Mouse (Mus musculus) embryo, embryonic 11.5 days (tissue): ENCODE measurements around the gene Gli1.

ENCODE experiments used
- DNase-seq: peaks from one replicate; pipeline ENCODE4 v3.0.0-alpha.2; 2012; ENCODE audit warnings: low read depth, low spot score

Gene Gli1

GRCm38 (mm10) chr10:127291881-127292638 is 49.7 kb downstream of the Gli1 start:
- no peak for DNase-seq

- peak; percentile 45 for DNase-seq
Measured at GRCm38 (mm10) chr10:127290930-127291880, 50.6 kb downstream of the Gli1 start.

- peak; percentile 100 for DNase-seq
Measured at GRCm38 (mm10) chr10:127290307-127290929, 51.4 kb downstream of the Gli1 start.

GRCm38 (mm10) chr10:127289573-127290191 is 52.1 kb downstream of the Gli1 start:
- no peak for DNase-seq

- DNase-seq = peak; percentile 74
Measured at GRCm38 (mm10) chr10:127288800-127289572, 52.8 kb downstream of the Gli1 start, which contains the start of gene Mbd6. Gene Mbd6, minus strand, starts transcription at chr10:127289018.

GRCm38 (mm10) chr10:127288328-127288799 is 53.4 kb downstream of the Gli1 start:
- peak; percentile 46 for DNase-seq

GRCm38 (mm10) chr10:127287936-127288293 is 53.9 kb downstream of the Gli1 start:
- no peak for DNase-seq

GRCm38 (mm10) chr10:127287271-127287935 is 54.4 kb downstream of the Gli1 start:
- no peak for DNase-seq

- DNase-seq = no peak
Measured at GRCm38 (mm10) chr10:127286730-127287129, 55.0 kb downstream of the Gli1 start.

- DNase-seq = no peak
Measured at GRCm38 (mm10) chr10:127286194-127286593, 55.6 kb downstream of the Gli1 start.

GRCm38 (mm10) chr10:127285644-127286043 is 56.1 kb downstream of the Gli1 start:
- no peak for DNase-seq

- DNase-seq = no peak
Measured at GRCm38 (mm10) chr10:127284724-127285500, 56.9 kb downstream of the Gli1 start.

- DNase-seq = no peak
Measured at GRCm38 (mm10) chr10:127284105-127284622, 57.6 kb downstream of the Gli1 start.

- no peak for DNase-seq
Measured at GRCm38 (mm10) chr10:127282620-127283215, 59.1 kb downstream of the Gli1 start.

GRCm38 (mm10) chr10:127281316-127281715 is 60.5 kb downstream of the Gli1 start:
- no peak for DNase-seq
